Mouse (Mus musculus) stomach, embryonic 16.5 days (tissue): Measurements from ENCODE around the gene Adh6a. TPM values are rescaled to one million over a fixed set of nuclear protein-coding genes. Genes with fewer than 3 reads are reported as not detected.

Experiments used
- ATAC-seq: fragments of 200-750 bp; cut with Nextera tagmentation; 2 replicates; pipeline ENCODE4 v1.8.0; 2017; ENCODE audit warnings: moderate number of reproducible peaks, moderate TSS enrichment; ENCODE audit not compliant: insufficient read depth, low FRiP score
- H3K27ac ChIP-seq: fragments of 300-500 bp; sonication (generic); 2 replicates; pipeline ENCODE4 v1.5.1; 2014; ENCODE audit warnings: low read length
- H3K27me3 ChIP-seq: fragments of 300-500 bp; sonication (generic); 2 replicates; pipeline ENCODE4 v1.6.1; 2014; ENCODE audit warnings: low read length, control low read depth, mixed read lengths; ENCODE audit not compliant: control insufficient read depth, insufficient read depth
- H3K36me3 ChIP-seq: fragments of 300-500 bp; sonication (generic); 2 replicates; pipeline ENCODE4 v1.6.1; 2014; ENCODE audit warnings: low read length; ENCODE audit not compliant: control insufficient read depth, insufficient read depth
- H3K4me1 ChIP-seq: fragments of 300-500 bp; sonication (generic); 2 replicates; pipeline ENCODE4 v1.6.1; 2014; ENCODE audit warnings: low read length, control low read depth, mixed read lengths; ENCODE audit not compliant: control insufficient read depth, insufficient read depth
- H3K4me2 ChIP-seq: fragments of 300-500 bp; sonication (generic); 2 replicates; pipeline ENCODE4 v1.6.1; 2014; ENCODE audit warnings: low read depth, low read length, mixed read lengths
- H3K4me3 ChIP-seq: fragments of 300-500 bp; sonication (generic); replicated peaks from 2 replicates; pipeline ENCODE4 v1.5.1; 2014; ENCODE audit warnings: mild to moderate bottlenecking, low read length
- H3K9ac ChIP-seq: fragments of 300-500 bp; sonication (generic); 2 replicates; pipeline ENCODE4 v1.6.1; 2014; ENCODE audit warnings: low read length
- H3K9me3 ChIP-seq: fragments of 300-500 bp; sonication (generic); replicated peaks from 2 replicates; pipeline ENCODE4 v1.6.1; 2016; ENCODE audit warnings: low read length, control low read depth; ENCODE audit not compliant: control insufficient read depth
- WGBS: fragments of 180-500 bp; shearing (Covaris S2); extraction: QIAGEN DNeasy Blood & Tissue Kit; methylation state at CpG from one replicate; pipeline ENCODE4 v1.1.7; 2014; 5-methylcytosine and 5-hydroxymethylcytosine counted together
- polyA plus RNA-seq: library from polyadenylated mRNA; unstranded; fragments of >200 nt; fragmentation: Nextera tagmentation; extraction: Ambion mirVana; gene quantifications from 2 replicates; pipeline ENCODE4 v1.2.1, GENCODE M21; 2015

Gene Adh6a
- polyA plus RNA-seq, 1 experiment from 2014 or later, result 0.32 TPM

DNA sequence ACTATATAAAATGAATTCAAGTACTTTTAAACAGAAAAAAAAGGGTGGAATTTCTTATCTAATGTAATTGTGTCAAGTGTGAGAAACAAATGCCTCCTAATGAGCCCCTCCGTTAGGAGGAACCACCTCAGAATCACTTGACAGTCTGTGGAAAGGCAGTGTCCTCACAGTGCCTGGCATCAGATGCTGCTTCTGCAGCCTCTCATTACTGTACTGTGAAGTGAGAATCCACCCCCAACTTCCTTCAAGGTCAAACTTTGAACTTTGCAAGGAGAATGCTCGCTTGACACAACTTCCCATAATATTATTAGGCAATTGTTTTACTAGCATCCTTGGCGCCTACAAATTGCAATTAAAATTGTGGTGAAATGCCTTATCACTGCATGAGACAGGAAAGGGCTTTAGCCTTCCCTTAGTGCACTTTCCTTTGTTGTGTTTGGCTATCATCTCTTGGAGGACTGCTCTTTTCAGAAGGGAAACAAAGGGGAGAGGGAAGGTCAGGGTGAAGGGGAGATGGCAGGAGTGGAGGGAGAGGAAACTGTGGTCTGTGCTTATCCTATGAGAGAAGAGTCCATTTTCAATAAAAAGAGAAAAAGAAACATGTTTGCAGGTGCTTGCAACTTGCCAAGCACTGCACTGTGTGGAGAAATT lies 23.1 kb downstream of the Adh6a start:
- Histone ChIP-seq H3K27me3 (no peaks in the 10 kb centered on the region), H3K4me2 (no peak overlapping the region), H3K27ac (no peak overlapping the region), H3K9me3 (no peaks in the 10 kb centered on the region), H3K4me3 (no peak overlapping the region), H3K4me1 (no peaks in the 10 kb centered on the region), H3K36me3 (no peaks in the 10 kb centered on the region), H3K9ac (no peak overlapping the region)
- WGBS, result 58% methylated on average over 3 of the region's 3 CpGs
- ATAC-seq, result no peak

DNA sequence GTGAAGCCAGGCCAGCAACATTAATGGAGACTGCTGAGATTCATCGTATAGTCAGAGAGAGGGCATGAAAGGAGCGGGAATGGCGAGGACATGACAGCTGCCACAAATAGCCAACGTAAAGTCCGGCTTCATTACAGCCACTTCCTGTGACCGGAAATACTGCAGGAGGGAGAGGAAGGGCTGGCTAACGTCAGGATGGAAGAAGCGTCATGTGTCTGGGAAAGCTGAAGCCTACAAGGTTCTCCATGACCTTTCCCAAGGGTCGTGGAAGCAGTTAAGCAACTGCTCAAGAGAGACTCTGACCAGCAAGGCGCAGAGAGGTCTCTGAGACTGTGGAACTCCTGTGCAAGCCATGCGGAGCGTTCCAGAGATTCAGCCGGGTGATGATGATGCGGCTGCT lies 28.4 kb downstream of the Adh6a start, which contains the start of gene Adh6b:
Gene Adh6b (plus strand): TSS at position 305 of the 400 bp plus-strand sequence.
- Histone ChIP-seq H3K9me3 (no peaks in the 10 kb centered on the region), H3K4me2 (no peak within 1 kb of the TSS), H3K4me3 (no peak within 1 kb of the TSS), H3K36me3 (no peaks in the 10 kb centered on the region), H3K9ac (no peak within 1 kb of the TSS), H3K4me1 (no peaks in the 10 kb centered on the region), H3K27me3 (no peaks in the 10 kb centered on the region), H3K27ac (no peak within 1 kb of the TSS)
- WGBS, result 75% methylated on average over 14 of the region's 14 CpGs
- ATAC-seq, result no peak

DNA sequence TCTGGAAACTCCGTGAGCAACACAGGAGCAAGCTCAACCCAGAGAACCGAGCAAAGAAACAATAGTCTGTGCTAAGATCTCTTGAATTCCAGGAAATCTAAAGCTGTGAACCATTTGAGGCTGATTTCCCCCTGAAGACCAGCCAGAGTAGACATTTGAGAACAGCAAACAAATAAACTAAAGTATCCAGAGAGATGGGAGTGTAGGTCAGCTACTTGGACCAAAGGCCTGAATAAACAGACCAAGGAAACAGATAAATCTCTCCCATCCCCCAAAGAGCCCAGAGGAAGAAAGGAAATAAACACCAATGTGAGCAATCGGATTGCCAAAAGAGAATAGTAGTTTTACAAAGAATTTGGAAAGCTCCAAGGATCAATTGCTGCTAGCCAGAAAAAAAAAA lies 34.0 kb downstream of the Adh6a start:
- Histone ChIP-seq H3K9ac (no peak overlapping the region), H3K4me2 (no peak overlapping the region), H3K27ac (no peak overlapping the region), H3K9me3 (no peaks in the 10 kb centered on the region), H3K36me3 (no peaks in the 10 kb centered on the region), H3K4me1 (no peaks in the 10 kb centered on the region), H3K4me3 (no peak overlapping the region), H3K27me3 (no peaks in the 10 kb centered on the region)
- ATAC-seq, result no peak
- WGBS, result 32% methylated on average over 3 of the region's 3 CpGs

DNA sequence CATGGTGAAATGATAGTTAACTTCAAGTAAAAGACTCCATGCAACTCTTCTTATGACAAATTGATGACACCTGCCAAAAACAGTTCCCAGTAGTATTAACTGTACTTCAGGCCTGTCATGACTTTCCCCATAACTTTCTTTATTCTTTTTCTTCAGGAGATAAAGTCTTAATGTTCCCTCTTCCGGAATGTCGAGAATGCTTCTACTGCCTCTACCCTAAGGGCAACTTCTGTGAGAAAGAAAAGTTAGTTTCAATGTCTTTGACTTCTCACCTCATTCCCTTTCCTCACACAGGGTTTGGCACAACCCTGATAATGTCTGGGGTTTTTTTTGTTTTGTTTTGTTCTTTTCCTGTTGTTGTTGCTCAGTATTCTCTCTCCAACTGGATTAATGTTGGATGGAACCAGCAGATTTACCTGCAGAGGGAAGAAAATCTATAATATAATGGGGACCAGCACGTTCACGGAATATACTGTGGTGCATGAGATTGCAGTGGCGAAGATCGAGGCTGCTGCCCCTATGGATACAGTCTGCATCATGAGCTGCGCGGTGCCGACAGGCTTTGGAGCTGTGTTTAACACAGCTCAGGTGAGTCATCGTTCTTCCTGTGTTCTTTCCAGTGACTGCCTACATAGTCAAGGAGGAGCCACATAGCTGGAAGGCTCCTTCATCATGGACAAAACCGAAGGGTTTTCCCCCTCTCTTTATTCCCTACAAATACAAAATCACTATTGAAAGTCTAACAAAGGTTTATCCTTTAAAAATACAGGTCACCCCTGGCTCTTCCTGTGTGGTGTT lies 39.1 kb downstream of the Adh6a start:
- ATAC-seq, result no peak
- whole genome bisulfite sequencing, result 90% methylated on average over 11 of the region's 11 CpGs

DNA sequence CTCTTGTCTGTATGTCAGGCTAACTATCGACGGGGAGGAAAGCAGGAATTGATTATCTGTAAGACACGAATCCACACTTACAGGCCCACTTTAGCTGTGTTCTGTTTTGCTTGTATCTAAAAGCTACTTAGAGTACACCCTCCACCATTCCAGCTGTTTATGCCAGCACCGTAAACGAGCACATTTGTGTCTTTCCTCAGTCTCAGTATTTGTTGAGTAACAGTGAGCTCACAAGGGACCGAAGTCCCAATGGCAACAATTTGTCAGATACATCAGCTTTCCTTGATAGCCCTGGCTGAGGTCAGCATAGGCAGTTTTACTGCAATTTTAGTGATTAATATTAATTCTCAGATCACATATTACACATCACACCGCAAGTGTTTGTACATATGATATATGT lies 45.8 kb downstream of the Adh6a start:
- no peak overlapping the region for H3K27ac ChIP-seq
- no peak for ATAC-seq
- no peak overlapping the region for H3K9ac ChIP-seq
- no peak overlapping the region for H3K4me2 ChIP-seq
- no peaks in the 10 kb centered on the region for H3K27me3 ChIP-seq
- no peaks in the 10 kb centered on the region for H3K36me3 ChIP-seq
- H3K9me3 ChIP-seq, result no peaks in the 10 kb centered on the region
- WGBS, result 78% methylated on average over 7 of the region's 7 CpGs
- no peaks in the 10 kb centered on the region for H3K4me1 ChIP-seq
- H3K4me3 ChIP-seq, result no peak overlapping the region

More for the DNA sequence above, 39.1 kb downstream of the Adh6a start:
- Histone ChIP-seq H3K9me3 (no peaks in the 10 kb centered on the region), H3K9ac (no peak overlapping the region), H3K27ac (no peak overlapping the region), H3K4me3 (no peak overlapping the region), H3K36me3 (no peaks in the 10 kb centered on the region), H3K27me3 (no peaks in the 10 kb centered on the region), H3K4me2 (no peak overlapping the region), H3K4me1 (no peaks in the 10 kb centered on the region)

DNA sequence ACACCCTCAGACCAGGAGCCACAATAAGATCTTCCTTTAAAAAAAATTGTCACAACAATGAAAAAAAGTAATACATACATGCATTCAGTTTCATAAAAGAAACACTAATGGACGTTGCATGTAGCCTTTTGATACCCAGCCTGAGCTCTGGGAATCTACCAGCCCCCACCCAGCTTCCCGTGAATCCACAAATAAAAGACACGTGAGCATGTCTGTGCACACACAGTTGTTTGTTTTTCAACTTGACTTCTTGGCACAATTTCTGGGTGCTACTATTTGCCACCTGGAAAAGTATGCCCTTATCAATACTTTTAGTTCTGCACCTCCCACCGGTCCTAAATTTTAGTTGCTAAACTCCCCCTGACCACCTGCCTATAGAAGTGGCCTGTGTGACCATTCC lies 47.6 kb downstream of the Adh6a start:
- Histone ChIP-seq H3K4me3 (no peak overlapping the region), H3K36me3 (no peaks in the 10 kb centered on the region), H3K9ac (no peak overlapping the region), H3K4me1 (no peaks in the 10 kb centered on the region), H3K27me3 (no peaks in the 10 kb centered on the region), H3K9me3 (no peaks in the 10 kb centered on the region), H3K27ac (no peak overlapping the region), H3K4me2 (no peak overlapping the region)
- WGBS, result 69% methylated on average over 4 of the region's 4 CpGs
- ATAC-seq, result no peak

DNA sequence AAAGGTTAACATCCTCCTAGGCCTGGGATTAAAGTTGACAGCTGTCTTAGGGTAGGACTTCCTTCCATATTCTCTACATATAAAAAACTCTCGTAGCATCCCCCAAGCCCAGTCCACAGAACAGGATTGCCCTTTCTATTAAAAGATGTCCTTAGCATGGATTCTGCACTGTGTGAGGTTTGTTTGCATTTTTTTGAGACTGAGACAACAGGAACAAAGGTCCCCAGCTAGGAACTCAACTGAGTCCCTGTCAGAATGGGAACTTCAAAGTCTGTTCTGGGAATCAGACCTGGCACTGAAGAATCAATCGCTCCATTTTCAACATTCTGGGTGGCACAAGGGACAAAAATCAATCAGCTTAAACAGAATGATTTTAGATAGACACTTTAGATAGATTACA lies 49.8 kb downstream of the Adh6a start:
- Histone ChIP-seq H3K9me3 (no peaks in the 10 kb centered on the region), H3K4me1 (no peaks in the 10 kb centered on the region), H3K4me2 (no peak overlapping the region), H3K4me3 (no peak overlapping the region), H3K27me3 (no peaks in the 10 kb centered on the region), H3K27ac (no peak overlapping the region), H3K36me3 (no peaks in the 10 kb centered on the region), H3K9ac (no peak overlapping the region)
- no peak for ATAC-seq
- 77% methylated on average over 2 of the region's 2 CpGs for WGBS

DNA sequence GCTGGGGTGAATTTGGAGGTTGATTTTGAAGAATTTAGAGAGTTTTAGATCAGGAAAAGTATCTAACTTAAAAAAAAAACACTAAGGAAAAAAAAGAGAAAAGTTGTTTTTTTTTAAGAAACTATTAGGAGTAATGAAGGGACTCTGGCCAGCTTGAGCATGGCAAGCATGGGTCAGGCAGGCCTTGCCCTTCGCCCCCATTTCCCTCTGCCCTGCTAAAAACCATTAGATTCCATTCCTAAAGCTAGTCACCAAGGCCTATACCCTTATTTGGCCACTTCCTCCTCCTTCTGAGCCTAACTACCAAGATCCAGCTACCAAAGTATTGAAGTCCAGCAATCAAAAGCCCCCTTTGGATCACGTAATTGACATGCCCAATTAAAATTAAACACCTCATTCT lies 53.1 kb downstream of the Adh6a start:
- ATAC-seq, result no peak
- no peaks in the 10 kb centered on the region for H3K4me1 ChIP-seq
- WGBS, result 82% methylated on average over 2 of the region's 2 CpGs

DNA sequence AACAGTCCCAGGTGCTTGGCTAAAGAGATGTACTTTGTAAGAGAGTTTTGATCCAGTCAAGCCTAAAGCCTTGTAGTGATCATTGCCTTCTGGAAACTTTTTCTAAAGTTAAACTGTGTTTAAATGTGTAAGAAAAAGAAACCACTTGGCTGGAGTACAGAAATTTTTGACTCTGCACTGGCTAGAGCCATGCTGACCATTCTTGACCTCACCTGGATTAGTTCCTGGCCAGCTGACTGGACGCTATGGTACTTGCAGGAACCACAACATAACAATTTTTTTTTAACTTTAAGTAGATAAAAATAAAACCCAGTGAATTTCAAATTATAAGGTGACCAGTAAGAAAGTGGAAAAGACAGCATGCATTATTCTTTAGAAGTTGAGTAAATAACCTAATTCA lies 56.5 kb downstream of the Adh6a start:
- no peak overlapping the region for H3K4me3 ChIP-seq
- no peaks in the 10 kb centered on the region for H3K27me3 ChIP-seq
- H3K27ac ChIP-seq, result no peak overlapping the region
- WGBS, result 76% methylated on average over 1 of the region's 1 CpGs
- no peak for ATAC-seq
- no peaks in the 10 kb centered on the region for H3K9me3 ChIP-seq
- H3K4me2 ChIP-seq, result no peak overlapping the region
- no peaks in the 10 kb centered on the region for H3K36me3 ChIP-seq
- H3K9ac ChIP-seq, result no peak overlapping the region
- H3K4me1 ChIP-seq, result no peaks in the 10 kb centered on the region

More for the DNA sequence above, 53.1 kb downstream of the Adh6a start:
- H3K27me3 ChIP-seq, result no peaks in the 10 kb centered on the region
- no peak overlapping the region for H3K4me3 ChIP-seq
- no peak overlapping the region for H3K4me2 ChIP-seq
- no peaks in the 10 kb centered on the region for H3K9me3 ChIP-seq
- no peak overlapping the region for H3K9ac ChIP-seq
- H3K27ac ChIP-seq, result no peak overlapping the region
- no peaks in the 10 kb centered on the region for H3K36me3 ChIP-seq
